Mouse (Mus musculus) urinary bladder, adult 2 months (tissue): ENCODE results near the gene Hoxc9. TPM values are rescaled to one million over a fixed set of nuclear protein-coding genes. Genes with fewer than 3 reads are reported as not detected.

Experiments
- DNase-seq: peaks from one replicate; pipeline ENCODE4 v3.0.0; 2022; ENCODE audit warnings: low spot score
- polyA plus RNA-seq: library from polyadenylated mRNA; depleted of rRNA; stranded (reverse); fragments of >200 nt; gene quantifications from 2 replicates; pipeline ENCODE4 v1.2.3, GENCODE M21; 2012; rRNA removed

Gene Hoxc9
- polyA plus RNA-seq, 1 experiment = 0.36 TPM

DNA sequence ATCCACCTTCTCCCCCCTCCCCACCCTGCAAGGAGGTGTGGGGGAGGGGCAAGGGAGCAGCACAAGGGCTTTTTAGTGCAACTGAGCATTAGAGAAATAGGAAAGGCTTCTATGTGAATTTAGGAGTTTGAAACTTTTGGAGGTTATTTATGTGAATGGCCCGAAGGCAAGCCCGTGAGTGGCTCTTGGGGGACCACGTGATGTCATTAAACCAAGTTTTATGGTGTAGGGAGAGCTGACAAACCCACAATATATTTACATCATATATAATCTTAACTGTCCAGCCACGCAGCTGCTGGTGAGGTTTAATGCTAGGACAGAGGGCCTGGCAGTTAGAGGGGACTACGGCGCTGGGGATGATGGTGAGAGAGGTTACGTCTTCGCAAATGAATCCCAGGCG lies 42.4 kb downstream of the Hoxc9 start, which contains the start of gene Hoxc4:
Gene Hoxc4, plus strand, starts transcription at position 299 of the 400 bp plus-strand sequence.
- DNase-seq = no peak

DNA sequence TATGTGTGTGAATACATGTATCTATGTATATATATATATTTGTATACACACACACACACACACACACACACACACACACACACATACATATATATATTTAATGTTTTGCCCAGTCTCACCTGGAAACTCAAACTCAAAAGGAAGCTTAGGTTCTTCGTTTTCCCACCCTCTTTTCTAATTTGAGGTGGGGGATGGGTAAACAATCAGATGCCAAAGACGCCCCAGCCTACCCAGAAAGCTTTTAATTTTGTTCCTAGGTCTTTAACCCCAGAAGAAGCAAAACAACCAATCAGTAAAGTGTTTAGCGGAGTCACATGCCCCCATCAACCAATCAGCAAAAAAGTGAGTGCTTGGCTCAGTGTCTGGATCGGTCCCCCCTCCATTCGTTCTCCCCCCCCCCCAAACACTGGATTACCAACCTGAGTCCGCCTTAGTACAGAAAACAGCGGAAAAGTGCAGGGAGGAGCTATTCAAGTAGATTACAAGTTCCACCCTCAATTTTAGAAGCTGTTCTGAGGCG lies 44.7 kb downstream of the Hoxc9 start:
- no peak for DNase-seq

DNA sequence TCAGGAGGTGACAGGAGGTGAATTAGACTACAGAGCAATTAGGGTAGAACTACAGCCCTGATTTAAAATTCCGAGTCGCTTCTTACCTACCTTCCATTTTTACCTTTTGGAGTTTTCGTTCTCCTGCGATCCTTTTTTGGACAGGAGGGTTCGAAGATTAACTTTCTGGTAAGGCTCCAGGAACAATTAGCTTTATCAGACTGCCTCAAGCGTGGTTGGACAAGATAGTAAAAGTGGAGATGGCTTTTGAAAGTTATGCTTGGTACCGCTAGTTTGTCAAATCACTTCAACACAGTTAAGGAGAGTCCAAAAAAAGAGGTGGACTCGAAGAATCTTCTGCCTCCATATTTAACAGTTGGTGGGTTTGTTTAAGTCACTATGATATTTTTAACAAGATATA lies 45.3 kb downstream of the Hoxc9 start:
- no peak for DNase-seq

DNA sequence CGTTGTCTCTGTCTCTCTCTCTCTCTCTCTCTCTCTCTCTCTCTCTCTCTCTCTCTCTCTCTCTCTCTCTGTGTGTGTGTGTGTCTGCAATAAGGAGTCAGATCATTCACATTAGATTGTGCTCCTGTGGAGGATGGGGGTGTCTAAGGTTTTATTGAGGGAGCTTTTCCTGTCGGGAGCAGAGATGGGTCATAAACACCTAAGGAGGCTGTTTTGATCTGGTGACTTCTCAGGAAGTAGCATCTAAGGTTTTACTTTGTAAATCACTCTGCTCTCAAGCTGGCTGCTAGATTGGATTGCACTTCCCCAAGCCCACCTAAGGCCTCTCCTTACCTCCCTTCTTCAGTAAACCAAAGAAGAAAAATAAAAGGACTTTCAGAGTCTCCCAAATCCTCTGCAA lies 47.9 kb downstream of the Hoxc9 start:
- DNase-seq = no peak

DNA sequence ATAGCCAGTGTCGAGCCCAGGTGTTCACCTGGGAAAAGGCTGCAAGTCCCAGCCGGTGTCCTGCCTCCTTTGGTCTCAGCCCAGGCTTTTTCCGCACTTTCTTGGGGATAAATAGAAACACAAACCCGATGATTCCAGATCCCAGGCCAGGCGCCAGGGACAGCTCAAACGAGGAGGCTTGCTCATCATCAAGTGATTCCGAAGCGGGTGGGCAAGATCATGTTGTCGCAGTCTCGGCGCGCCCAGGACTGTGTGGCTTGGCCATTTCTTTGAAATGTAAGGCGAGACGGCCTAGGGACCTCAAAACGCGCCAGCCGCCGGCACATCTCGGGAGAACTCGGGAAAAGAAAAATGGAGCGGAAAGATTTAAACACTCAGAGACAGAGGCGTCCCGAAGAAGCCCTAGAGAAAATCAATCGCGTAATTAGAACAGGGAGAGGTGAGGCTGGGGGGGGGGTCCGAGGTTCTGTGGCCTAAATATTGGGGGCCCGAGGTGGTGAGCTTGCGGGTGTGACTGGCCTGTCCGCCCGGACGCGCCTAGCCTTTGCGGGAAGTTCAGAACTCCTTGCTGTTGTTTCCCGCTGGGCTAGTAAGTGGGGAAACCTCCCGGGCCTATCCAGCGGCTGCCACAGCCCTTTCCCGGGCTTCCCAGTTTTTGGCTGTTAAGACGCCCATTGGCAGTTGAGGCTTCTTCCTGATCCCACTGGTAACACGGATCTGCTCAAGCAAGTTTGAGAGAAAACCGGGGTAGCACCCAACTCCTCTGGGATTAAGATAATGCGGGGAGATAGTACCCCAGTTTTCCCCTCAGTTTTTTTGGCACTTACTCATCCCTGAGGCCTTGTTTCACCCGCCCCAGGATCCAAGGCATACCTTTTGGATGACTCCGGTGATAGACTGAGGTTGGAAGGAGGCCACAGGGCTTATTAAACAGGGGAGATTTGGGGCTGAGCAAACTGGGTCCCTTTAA lies 51.3 kb downstream of the Hoxc9 start:
- DNase-seq = no peak

DNA sequence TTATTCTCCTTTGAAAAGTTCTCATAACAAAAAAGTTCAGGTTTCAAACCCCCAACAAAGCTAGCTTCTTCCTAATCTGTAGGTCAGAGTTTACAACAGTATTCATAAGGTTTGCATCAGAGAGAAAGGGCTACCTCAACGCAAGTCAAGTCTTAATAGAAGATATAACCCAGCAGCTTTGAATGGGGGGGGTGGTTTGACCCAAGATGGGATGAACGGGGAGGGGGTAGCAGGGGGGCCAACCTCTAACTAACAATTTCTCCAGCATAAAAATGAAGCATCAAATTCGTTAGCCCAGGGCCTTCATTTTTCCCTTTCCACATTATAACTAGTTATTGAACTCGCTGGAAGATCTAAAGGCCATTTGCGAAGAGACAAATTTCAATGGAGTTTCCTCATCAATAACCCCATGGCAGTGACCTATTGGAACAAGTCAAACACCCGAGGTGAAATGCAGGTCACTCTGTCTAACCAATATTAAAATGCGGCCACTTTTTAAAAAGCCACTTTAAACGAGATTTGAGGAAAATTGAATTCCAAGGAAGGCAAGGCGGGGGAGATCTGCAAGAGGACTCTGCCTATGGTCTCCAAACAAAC lies 52.8 kb downstream of the Hoxc9 start:
- no peak for DNase-seq

DNA sequence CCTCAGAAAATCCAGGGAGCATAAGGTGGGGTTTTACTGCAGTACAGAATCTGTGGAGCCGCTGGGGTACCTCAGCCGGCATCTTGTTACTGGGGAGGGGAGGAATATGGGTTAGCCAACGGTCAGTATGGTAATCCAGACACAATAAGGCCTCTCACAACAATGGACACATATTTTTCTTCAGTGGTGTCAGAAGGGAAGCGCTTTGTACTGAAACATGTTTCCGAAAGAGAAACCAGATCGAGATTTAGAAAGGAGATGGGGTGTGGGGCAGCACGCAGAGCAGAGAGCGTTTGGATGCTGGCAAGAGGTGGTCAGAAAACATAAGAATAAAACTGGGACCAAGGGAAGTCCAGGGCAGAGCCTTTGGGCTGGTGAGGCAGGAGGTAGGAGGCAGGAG lies 53.9 kb downstream of the Hoxc9 start:
- no peak for DNase-seq

DNA sequence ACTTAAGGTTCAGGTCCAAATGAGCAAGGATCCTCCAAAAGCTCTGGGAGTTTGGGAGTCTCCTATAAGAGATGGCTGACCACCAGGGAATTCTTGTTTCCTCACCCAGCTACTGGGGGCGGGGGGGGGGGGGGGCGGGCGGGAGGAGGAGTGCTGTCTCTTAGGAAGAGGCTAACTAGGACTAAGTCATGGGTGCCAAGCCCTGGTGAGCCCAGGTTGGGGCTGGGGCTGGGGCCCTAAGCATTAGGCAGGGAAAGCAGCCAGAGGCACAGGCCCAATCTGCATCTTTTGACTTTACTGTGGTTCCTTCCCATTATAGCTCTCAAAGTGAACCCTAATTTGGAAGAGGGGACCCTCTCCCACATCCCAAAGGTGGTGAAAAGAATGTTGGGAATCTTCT lies 55.9 kb downstream of the Hoxc9 start:
- no peak for DNase-seq

DNA sequence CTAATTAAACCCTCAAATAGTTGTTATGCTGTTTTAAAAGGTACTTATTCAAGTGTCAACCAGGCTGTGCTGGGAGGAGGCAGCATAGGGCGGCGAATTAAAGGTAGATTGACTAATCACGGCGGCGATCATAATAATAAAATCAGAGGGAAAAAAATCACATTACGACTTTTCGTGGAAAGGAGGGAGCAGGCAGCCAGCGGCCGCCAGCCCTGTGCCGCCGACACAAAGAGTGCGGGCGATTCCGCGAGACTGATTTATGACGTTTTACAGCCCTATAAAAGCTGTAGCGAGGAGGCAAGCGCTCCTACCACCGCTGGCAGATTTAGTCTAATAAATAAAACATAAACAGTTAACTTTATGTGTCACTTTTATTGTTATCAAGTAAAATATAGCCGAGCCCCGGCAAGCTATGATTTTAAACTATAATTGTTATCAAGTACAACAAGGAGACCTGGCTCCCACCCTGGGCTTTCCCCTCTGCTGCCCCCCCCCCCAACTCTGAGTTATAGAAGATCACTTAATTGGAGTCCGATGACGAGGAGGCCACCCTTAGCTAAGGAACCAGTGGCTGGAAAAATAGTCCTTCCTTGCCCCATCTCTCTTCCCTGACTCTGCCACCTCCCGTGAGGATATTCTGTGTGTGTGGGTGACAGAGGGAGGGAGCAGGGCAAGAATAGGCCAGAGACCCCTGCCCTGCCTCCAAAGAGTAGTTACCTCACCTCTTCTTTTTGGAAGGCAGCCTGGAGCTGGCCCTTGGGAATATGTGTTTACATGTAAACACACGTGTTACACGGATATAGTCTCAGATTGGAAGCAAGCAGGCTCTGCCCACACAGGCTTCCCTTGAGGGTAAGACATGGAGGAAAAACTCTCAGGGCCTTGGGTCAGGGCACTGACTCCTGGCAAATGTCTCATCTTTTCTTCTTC lies 56.7 kb downstream of the Hoxc9 start:
- DNase-seq = no peak

DNA sequence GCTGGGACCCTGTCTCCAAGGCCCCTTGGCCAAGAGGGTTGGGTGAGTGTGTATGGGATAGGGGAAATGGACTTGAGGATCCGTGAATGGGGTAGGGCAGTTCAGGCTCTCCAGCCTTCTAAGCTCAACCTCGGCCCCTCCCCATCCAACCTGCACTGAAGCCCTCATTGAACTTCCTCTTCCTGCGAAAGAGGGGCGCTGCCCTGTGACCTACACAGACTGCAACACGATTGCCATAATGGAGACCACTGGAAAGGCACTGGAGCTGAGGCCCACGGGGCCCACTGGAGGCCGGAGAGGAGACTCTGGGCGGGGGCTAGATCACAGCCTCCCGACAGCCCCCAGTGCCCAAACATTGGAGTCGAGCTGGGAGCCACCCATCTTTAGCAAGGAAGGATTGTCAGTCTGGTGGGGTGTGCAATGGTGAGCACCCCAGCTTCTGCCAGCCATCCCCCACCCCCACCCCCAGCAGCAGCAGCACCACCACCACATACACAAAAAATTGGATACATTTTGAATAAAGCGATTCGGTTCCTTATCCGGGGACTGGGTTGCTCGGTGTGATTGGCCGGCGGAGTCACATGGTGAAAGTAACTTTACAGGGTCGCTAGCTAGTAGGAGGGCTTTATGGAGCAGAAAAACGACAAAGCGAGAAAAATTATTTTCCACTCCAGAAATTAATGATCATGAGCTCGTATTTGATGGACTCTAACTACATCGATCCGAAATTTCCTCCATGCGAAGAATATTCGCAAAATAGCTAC lies 58.0 kb downstream of the Hoxc9 start:
- DNase-seq = no peak

Other genes with a start within 250 kb of the Hoxc9 start
- gene Hoxc13, start 55.3 kb upstream of the Hoxc9 start, polyA plus RNA-seq = 0.12 TPM in 2 replicates
- not detected in 2 replicates for gene Hoxc12, start 39.7 kb upstream of the Hoxc9 start, polyA plus RNA-seq
- 3.9 and 4.0 TPM in 2 replicates for gene Hoxc11, start 22.0 kb upstream of the Hoxc9 start, polyA plus RNA-seq
- gene Hoxc10, start 9.6 kb upstream of the Hoxc9 start, polyA plus RNA-seq = 2.2 and 2.6 TPM in 2 replicates
- gene Hoxc5, start 9.0 kb upstream of the Hoxc9 start, polyA plus RNA-seq = 0.60 and 1.4 TPM in 2 replicates
- gene Hoxc8, start 14.2 kb downstream of the Hoxc9 start, polyA plus RNA-seq = 0.39 and 0.47 TPM in 2 replicates
- 2.1 and 2.5 TPM in 2 replicates for gene Hoxc6, start 21.8 kb downstream of the Hoxc9 start, polyA plus RNA-seq
- 0.76 and 0.80 TPM in 2 replicates for gene Hoxc4, start 42.5 kb downstream of the Hoxc9 start, polyA plus RNA-seq
- 15.1 and 18.5 TPM in 2 replicates for gene Smug1, start 190.7 kb downstream of the Hoxc9 start, polyA plus RNA-seq